Mouse (Mus musculus): Measurements from ENCODE around the gene Zc3h7a.

- TF ChIP-seq CTCF (IDR thresholded peaks at IDR 0.05; ENCODE audit: low read depth), result no peak
- no peak for TF ChIP-seq EP300 (IDR thresholded peaks at IDR 0.05; ENCODE audit: low read depth)
These were observed 1.2 kb upstream of the Zc3h7a start for GRCm38 (mm10) chr16:11177404-11177803.
